Mouse (Mus musculus): Measurements from ENCODE around the gene Agmat. TPM values are rescaled to one million over a fixed set of nuclear protein-coding genes. Genes with fewer than 3 reads are reported as not detected.

Gene Agmat
- polyA plus RNA-seq (2012) = 0.07 and 0.15 TPM in 2 replicates

DNA sequence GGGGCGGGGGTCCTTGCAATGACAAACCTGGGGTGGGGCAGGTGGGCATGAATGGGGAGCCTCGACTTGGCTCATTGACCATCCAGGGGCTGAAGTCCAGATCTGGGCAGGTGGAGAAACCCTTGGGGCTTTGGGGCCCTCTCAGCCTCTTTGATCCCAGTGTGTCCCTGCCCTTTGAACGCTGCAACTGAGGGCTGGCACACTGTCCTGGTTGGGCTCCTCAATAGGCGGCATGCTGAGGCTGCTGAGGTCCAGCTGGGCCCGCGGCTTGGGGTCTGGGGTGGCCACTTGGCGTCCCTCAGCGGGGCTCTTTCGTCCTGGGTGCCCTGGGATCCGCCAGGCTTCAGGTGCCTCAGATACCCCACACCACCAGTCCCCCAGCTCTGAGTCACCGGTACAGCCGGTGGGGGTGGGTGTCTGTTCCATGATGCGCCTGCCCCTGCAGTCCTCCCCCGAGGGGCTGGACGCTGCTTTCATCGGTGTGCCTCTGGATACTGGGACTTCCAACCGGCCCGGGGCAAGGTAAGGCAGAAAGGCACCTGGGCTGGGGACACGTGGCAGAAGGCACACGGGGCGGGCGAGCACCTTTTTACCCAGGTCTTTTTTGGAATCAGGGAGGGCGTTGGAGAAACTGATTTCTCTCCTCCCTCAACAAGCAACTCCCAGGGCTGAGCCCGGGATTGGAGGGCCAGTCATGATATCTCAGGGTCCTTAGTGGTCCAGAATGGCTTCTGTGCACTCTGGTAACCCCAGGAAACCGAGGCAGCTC is at the start of gene Agmat:
Gene Agmat (plus strand): TSS at position 95 of the 769 bp plus-strand sequence.

DNA sequence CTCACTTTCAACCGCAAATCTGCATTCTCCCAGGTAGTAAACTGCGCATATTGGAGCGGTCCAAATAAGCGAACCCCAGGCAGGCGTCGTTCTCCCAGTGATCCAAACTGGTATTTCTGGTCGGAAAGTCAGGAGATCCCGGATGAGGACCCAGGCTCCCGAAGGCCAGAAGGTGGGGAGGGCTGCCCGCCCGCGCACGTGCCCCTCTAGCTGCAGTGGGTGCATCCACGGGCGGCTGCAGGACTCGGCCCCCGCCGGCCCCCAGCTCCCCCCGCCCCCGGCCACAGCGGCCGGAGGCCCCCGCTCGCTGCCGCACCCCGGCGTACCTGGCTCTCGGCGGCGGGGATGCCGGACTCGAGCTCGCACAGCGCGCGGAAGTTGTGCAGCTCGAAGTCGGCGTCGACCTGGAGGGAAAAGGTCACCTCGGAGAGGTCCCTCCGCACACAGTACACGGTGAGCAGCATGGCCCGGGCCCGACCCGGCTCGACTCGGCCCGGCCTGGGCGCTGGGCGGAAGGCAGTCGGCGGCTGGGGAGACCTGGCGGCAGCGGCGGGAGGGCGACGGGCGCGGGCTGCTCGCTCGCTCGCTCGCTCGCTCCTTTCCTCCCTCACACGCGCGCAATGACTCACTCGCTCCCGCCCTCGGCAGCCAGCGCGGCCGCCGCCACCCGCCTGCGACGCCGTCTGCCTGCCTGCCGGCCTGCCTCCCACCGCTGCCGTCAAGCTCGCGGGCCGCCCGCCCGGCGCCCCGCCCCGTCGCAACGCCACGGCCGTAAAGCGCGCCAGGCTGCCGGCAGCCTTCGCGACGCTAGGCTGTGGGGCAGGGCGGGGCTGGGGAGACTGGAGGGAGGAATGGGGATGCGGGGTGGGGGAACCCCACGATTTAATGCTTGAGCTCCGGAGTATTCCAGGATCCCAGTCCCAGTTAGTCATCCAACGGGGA is 23.5 kb upstream of the Agmat start, which contains the start of gene Ddi2:
Gene Ddi2 (minus strand): TSS at position 689 of the 942 bp plus-strand sequence.

GRCm38 (mm10) chr4:141790524-141790990 is 44.1 kb downstream of the Agmat start, which contains the start of gene Dnajc16:
Gene Dnajc16 (minus strand): TSS chr4:141790931.

DNA sequence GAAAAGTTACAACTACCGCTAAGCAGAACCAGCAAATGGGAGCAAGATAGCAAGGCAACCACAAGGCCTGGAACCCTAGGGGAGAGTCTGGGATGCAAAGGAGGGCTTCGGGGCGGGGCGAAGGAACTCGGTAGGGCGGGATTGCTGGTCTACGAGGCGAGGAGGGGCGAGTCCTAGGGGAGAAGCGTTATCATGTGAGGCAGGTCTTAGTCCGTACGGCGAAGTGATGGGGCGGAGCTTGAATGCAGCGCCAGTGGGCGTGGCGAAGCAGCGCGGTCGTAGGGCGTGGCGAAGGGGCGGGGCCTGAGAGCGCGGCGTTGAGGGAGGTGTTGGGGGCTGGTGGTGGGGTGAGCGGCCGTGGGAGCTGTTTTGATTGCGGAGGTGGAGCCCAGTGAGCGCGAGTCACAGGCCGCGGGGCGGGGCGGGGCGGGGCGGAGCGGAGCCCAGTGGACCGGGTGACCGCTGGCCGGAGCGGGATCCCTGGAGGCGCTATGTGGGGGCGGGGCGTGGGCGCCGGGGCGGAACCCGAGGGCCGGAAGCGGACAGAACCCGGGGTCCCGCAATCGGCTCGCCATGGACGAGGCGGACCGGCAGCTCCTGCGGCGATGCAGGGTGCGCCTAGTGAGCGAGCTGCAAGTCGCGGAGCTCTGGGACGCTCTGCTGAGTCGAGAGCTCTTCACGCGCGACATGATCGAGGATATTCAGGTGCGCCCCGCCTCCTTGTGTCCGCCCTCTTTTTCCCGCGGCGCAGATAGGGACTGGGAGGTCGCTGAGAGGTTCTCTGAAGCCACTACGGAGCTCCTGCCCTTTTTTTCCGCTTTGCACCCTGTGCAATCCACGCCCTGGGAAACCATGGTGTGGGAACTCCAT is 47.0 kb downstream of the Agmat start, which contains the start of gene Casp9:
Gene Casp9 (plus strand): TSS at position 331 of the 870 bp plus-strand sequence.

Other genes with a start within 250 kb of the Agmat start
- gene Spen, start 208.1 kb upstream of the Agmat start, polyA plus RNA-seq (2012) = 208 and 247 TPM in 2 replicates
- gene Fblim1, start 140.6 kb upstream of the Agmat start, polyA plus RNA-seq (2012) = 0.13 and 0.33 TPM in 2 replicates
- 1.8 TPM in 2 replicates for gene Tmem82, start 128.0 kb upstream of the Agmat start, polyA plus RNA-seq (2012)
- gene Slc25a34, start 122.9 kb upstream of the Agmat start, polyA plus RNA-seq (2012) = 0.03 TPM in 1 of 2 replicates, not detected in the other
- 42.1 and 42.7 TPM in 2 replicates for gene Plekhm2, start 81.8 kb upstream of the Agmat start, polyA plus RNA-seq (2012)
- gene Rsc1a1, start 61.1 kb upstream of the Agmat start, polyA plus RNA-seq (2012) = 2.7 and 2.8 TPM in 2 replicates
- gene Ddi2, start 23.3 kb upstream of the Agmat start, polyA plus RNA-seq (2012) = 11.9 and 12.8 TPM in 2 replicates
- 1.7 and 1.8 TPM in 2 replicates for gene Dnajc16, start 44.3 kb downstream of the Agmat start, polyA plus RNA-seq (2012)
- 13.0 and 16.1 TPM in 2 replicates for gene Casp9, start 46.9 kb downstream of the Agmat start, polyA plus RNA-seq (2012)
- not detected in 2 replicates for gene Cela2a, start 79.5 kb downstream of the Agmat start, polyA plus RNA-seq (2012)
- not detected in 2 replicates for gene Ctrc, start 99.7 kb downstream of the Agmat start, polyA plus RNA-seq (2012)
- gene Efhd2, start 128.2 kb downstream of the Agmat start, polyA plus RNA-seq (2012) = 100 and 107 TPM in 2 replicates